Mouse (Mus musculus) liver, embryonic 14.5 days (tissue): ENCODE data around the gene Dact2. TPM values are rescaled to one million over a fixed set of nuclear protein-coding genes. Genes with fewer than 3 reads are reported as not detected.

ENCODE experiments used
- ATAC-seq: fragments of 200-750 bp; cut with Nextera tagmentation; 2 replicates; pipeline ENCODE4 v1.8.0; 2017; ENCODE audit warnings: moderate number of reproducible peaks, mild to moderate bottlenecking, moderate library complexity; ENCODE audit not compliant: insufficient read depth
- DNase-seq, 3 experiments: peaks; one replicate each; pipeline ENCODE4 v3.0.0-alpha.2; 2012 to 2013; ENCODE audit warnings: low read depth in 3 of 3, low spot score in 3 of 3
- H3K27ac ChIP-seq: fragments of 300-500 bp; sonication (generic); 2 replicates; pipeline ENCODE4 v1.5.1; 2014; ENCODE audit warnings: moderate library complexity, mild to moderate bottlenecking, control low read depth, inconsistent platforms
- H3K27me3 ChIP-seq: fragments of 300-500 bp; sonication (generic); 2 replicates; pipeline ENCODE4 v1.6.1; 2014; ENCODE audit warnings: mild to moderate bottlenecking, low read length, moderate library complexity; ENCODE audit not compliant: control insufficient read depth, insufficient read depth
- H3K36me3 ChIP-seq: fragments of 300-500 bp; sonication (generic); replicated peaks from 2 replicates; pipeline ENCODE4 v1.6.1; 2014; ENCODE audit warnings: low read depth; ENCODE audit not compliant: control insufficient read depth, insufficient read depth
- H3K4me1 ChIP-seq, 2 experiments: fragments of 200-500 bp in 1 of 2; fragments of 300-500 bp in 1 of 2; sonication (generic) in 1 of 2; replicated peaks; 2 replicates each; pipeline ENCODE4 v1.6.1; 2012 to 2014; ENCODE audit warnings: antibody characterized with exemption in 1 of 2, inconsistent platforms in 1 of 2, low read length in 1 of 2; ENCODE audit not compliant: control insufficient read depth in 2 of 2, insufficient read depth in 2 of 2
- H3K4me2 ChIP-seq: fragments of 300-500 bp; sonication (generic); 2 replicates; pipeline ENCODE4 v1.6.1; 2014; ENCODE audit warnings: low read depth, mild to moderate bottlenecking, control low read depth, moderate library complexity
- H3K4me3 ChIP-seq, 2 experiments: fragments of 200-500 bp in 1 of 2; fragments of 300-500 bp in 1 of 2; sonication (generic) in 1 of 2; 2 replicates each; pipeline ENCODE4 v1.5.1; 2012 to 2014; ENCODE audit warnings: low read depth in 2 of 2, low read length in 2 of 2, mild to moderate bottlenecking in 2 of 2, control low read depth in 1 of 2, inconsistent platforms in 1 of 2, moderate library complexity in 1 of 2; ENCODE audit not compliant: insufficient read depth in 1 of 2
- H3K9ac ChIP-seq: fragments of 300-500 bp; sonication (generic); replicated peaks from 2 replicates; pipeline ENCODE4 v1.6.1; 2014; ENCODE audit warnings: mild to moderate bottlenecking, control low read depth, moderate library complexity
- H3K9me3 ChIP-seq: fragments of 300-500 bp; sonication (generic); 2 replicates; pipeline ENCODE4 v1.6.1; 2016; ENCODE audit warnings: low read length, mixed read lengths; ENCODE audit not compliant: control insufficient read depth
- CTCF ChIP-seq: IDR thresholded peaks from 2 replicates; pipeline ENCODE4 v1.5.1; 2016; ENCODE audit warnings: antibody characterized with exemption, low read depth, control low read depth
- EP300 ChIP-seq: IDR thresholded peaks from 2 replicates; pipeline ENCODE4 v1.6.1; 2016; ENCODE audit warnings: antibody characterized with exemption, low read depth
- WGBS: fragments of 180-500 bp; shearing (Covaris S2); extraction: QIAGEN DNeasy Blood & Tissue Kit; methylation state at CpG from one replicate; pipeline ENCODE4 v1.1.7; 2014; ENCODE audit not compliant: insufficient replicate concordance; 5-methylcytosine and 5-hydroxymethylcytosine counted together
- polyA plus RNA-seq, 2 experiments: library from polyadenylated mRNA; depleted of rRNA in 1 of 2; stranded (reverse) in 1 of 2; unstranded in 1 of 2; fragments of >200 nt; fragmentation: Nextera tagmentation in 1 of 2; extraction: Ambion mirVana in 1 of 2; gene quantifications; 2 replicates each; pipeline versions ENCODE4 v1.2.1 to v1.2.3; 2012 to 2014

The Dact2 gene
- polyA plus RNA-seq, 2 experiments = 0.84 to 0.90 TPM

- TF ChIP-seq EP300 (no peak), CTCF (no peak)
- Histone ChIP-seq H3K27me3 (no peaks in the 10 kb centered on the region), H3K27ac (no peak overlapping the region), H3K9ac (no peak overlapping the region), H3K4me1 (peaks cover 0 to 6% of the 10 kb centered on the region in 2 experiments; a peak in 2 of 4 replicates), H3K4me2 (no peak overlapping the region), H3K36me3 (no peaks in the 10 kb centered on the region), H3K9me3 (no peaks in the 10 kb centered on the region), H3K4me3 (no peak overlapping the region)
- WGBS = 46% methylated on average over 3 of the region's 3 CpGs
- ATAC-seq (no peak), DNase-seq (no peak)
Measured at GRCm38 (mm10) chr17:14160846-14161245, 43.3 kb downstream of the Dact2 start.

GRCm38 (mm10) chr17:14157779-14158195 lies 46.3 kb downstream of the Dact2 start:
- TF ChIP-seq CTCF (no peak), EP300 (no peak)
- WGBS = 57% methylated on average over 7 of the region's 7 CpGs
- Histone ChIP-seq H3K4me1 (no peaks in the 10 kb centered on the region), H3K27me3 (no peaks in the 10 kb centered on the region), H3K9me3 (no peaks in the 10 kb centered on the region), H3K4me2 (no peak overlapping the region), H3K36me3 (no peaks in the 10 kb centered on the region), H3K4me3 (no peak overlapping the region), H3K9ac (no peak overlapping the region), H3K27ac (no peak overlapping the region)
- no peak for ATAC-seq
- DNase-seq = no peak

Other genes starting within 250 kb of the Dact2 start
- gene Gm7356, start 200.6 kb downstream of the Dact2 start, polyA plus RNA-seq (2012; rRNA removed) = not detected in 2 replicates
- gene Gm7356, start 200.6 kb downstream of the Dact2 start, polyA plus RNA-seq (2014; fragmentation: Nextera tagmentation; extraction: Ambion mirVana) = not detected in 2 replicates
- not detected in 2 replicates for gene Gm7358, start 144.8 kb downstream of the Dact2 start, polyA plus RNA-seq (2012; rRNA removed)
- not detected in 2 replicates for gene Gm7358, start 144.8 kb downstream of the Dact2 start, polyA plus RNA-seq (2014; fragmentation: Nextera tagmentation; extraction: Ambion mirVana)
- gene Smoc2, start 75.2 kb upstream of the Dact2 start, polyA plus RNA-seq (2012; rRNA removed) = 1.9 and 2.4 TPM in 2 replicates
- 2.6 and 3.8 TPM in 2 replicates for gene Smoc2, start 75.2 kb upstream of the Dact2 start, polyA plus RNA-seq (2014; fragmentation: Nextera tagmentation; extraction: Ambion mirVana)